Mouse (Mus musculus) megakaryocyte, embryonic 14.5 days (primary cell): ENCODE data around the gene A830018L16Rik.

Experiments used
- FLI1 ChIP-seq: IDR thresholded peaks from 2 replicates; pipeline ENCODE4 v1.6.1; 2012; ENCODE audit warnings: low read length, inconsistent platforms, mixed read lengths
- GATA1 ChIP-seq: IDR thresholded peaks from 3 replicates; pipeline ENCODE4 v1.6.1; 2012; ENCODE audit warnings: mixed read lengths, low read length, inconsistent platforms, borderline replicate concordance

GRCm38 (mm10) chr1:11658061-11658625, 244.2 kb downstream of the A830018L16Rik start:
- TF ChIP-seq GATA1, result no peak
- TF ChIP-seq FLI1, result no peak
